Mouse (Mus musculus) MEL (cell line): ENCODE results near the gene Slc2a9. TPM values are rescaled to one million over a fixed set of nuclear protein-coding genes. Genes with fewer than 3 reads are reported as not detected.

Experiments
- DNase-seq: peaks from one replicate; pipeline ENCODE4 v3.0.0; 2011; ENCODE audit warnings: low read depth, low spot score
- H3K27ac ChIP-seq: 2 replicates; pipeline ENCODE4 v1.5.1; 2012; ENCODE audit warnings: low read depth, mild to moderate bottlenecking, control low read depth, low read length, moderate library complexity; ENCODE audit not compliant: control insufficient read depth
- H3K27me3 ChIP-seq, 2 experiments: fragments of 150-350 bp in 1 of 2; sonication (generic) in 1 of 2; 2 replicates each; pipeline ENCODE4 v1.6.1; 2012; ENCODE audit warnings: low read length in 2 of 2, mild to moderate bottlenecking in 2 of 2, improper control_type of control experiment in 1 of 2, moderate library complexity in 1 of 2; ENCODE audit not compliant: insufficient read depth in 2 of 2, control insufficient read depth in 1 of 2
- H3K36me3 ChIP-seq, 2 experiments: 2 replicates each; pipeline ENCODE4 v1.6.1; 2012 to 2014; ENCODE audit warnings: low read length in 2 of 2, improper control_type of control experiment in 1 of 2, inconsistent platforms in 1 of 2, mild to moderate bottlenecking in 1 of 2; ENCODE audit not compliant: insufficient read depth in 2 of 2, control insufficient read depth in 1 of 2
- H3K4me1 ChIP-seq, 2 experiments: fragments of 150-350 bp in 1 of 2; sonication (generic) in 1 of 2; 2 replicates each; pipeline ENCODE4 v1.6.1; 2012; ENCODE audit warnings: low read length in 2 of 2, improper control_type of control experiment in 1 of 2, mild to moderate bottlenecking in 1 of 2; ENCODE audit not compliant: insufficient read depth in 2 of 2, control insufficient read depth in 1 of 2
- H3K4me3 ChIP-seq, 2 experiments: fragments of 150-350 bp in 1 of 2; sonication (generic) in 1 of 2; 2 replicates each; pipeline ENCODE4 v1.5.1; 2012; ENCODE audit warnings: low read depth in 2 of 2, low read length in 2 of 2, mild to moderate bottlenecking in 2 of 2, moderate library complexity in 2 of 2, control low read depth in 1 of 2, improper control_type of control experiment in 1 of 2; ENCODE audit not compliant: control insufficient read depth in 1 of 2, insufficient read depth in 1 of 2
- H3K79me2 ChIP-seq: 2 replicates; pipeline ENCODE4 v1.6.1; 2012; ENCODE audit warnings: mild to moderate bottlenecking, low read length, moderate library complexity; ENCODE audit not compliant: control insufficient read depth, poor library complexity, insufficient read depth
- H3K9ac ChIP-seq: 2 replicates; pipeline ENCODE4 v1.6.1; 2012; ENCODE audit warnings: low read depth, mild to moderate bottlenecking, control low read depth, low read length, moderate library complexity; ENCODE audit not compliant: control insufficient read depth, poor library complexity, severe bottlenecking
- H3K9me3 ChIP-seq: fragments of 150-350 bp; sonication (generic); replicated peaks from 2 replicates; pipeline ENCODE4 v1.6.1; 2012; ENCODE audit warnings: mild to moderate bottlenecking, low read length, improper control_type of control experiment, moderate library complexity; ENCODE audit not compliant: insufficient read depth
- BHLHE40 ChIP-seq: IDR thresholded peaks from 2 replicates; pipeline ENCODE4 v1.6.1; 2012; ENCODE audit warnings: low read depth, mild to moderate bottlenecking, inconsistent platforms, low read length, improper control_type of control experiment, borderline replicate concordance
- CHD1 ChIP-seq: IDR thresholded peaks from 2 replicates; pipeline ENCODE4 v1.6.1; 2012; ENCODE audit warnings: low read depth, mild to moderate bottlenecking, inconsistent platforms, low read length, improper control_type of control experiment
- CHD2 ChIP-seq: IDR thresholded peaks from 2 replicates; pipeline ENCODE4 v1.6.1; 2011; ENCODE audit warnings: low read length, improper control_type of control experiment
- E2F4 ChIP-seq: IDR thresholded peaks from 2 replicates; pipeline ENCODE4 v1.6.1; 2011; ENCODE audit warnings: low read depth, low read length, improper control_type of control experiment, borderline replicate concordance
- EP300 ChIP-seq, 2 experiments: IDR thresholded peaks; 2 replicates each; pipeline ENCODE4 v1.6.1; 2011; ENCODE audit warnings: improper control_type of control experiment in 2 of 2, low read length in 2 of 2, low read depth in 1 of 2, mild to moderate bottlenecking in 1 of 2
- GABPA ChIP-seq: IDR thresholded peaks from 2 replicates; pipeline ENCODE4 v1.6.1; 2012; ENCODE audit warnings: low read depth, mild to moderate bottlenecking, inconsistent platforms, low read length, improper control_type of control experiment, moderate library complexity
- HCFC1 ChIP-seq: IDR thresholded peaks from 2 replicates; pipeline ENCODE4 v1.6.1; 2012; ENCODE audit warnings: low read depth, mild to moderate bottlenecking, inconsistent platforms, low read length, improper control_type of control experiment, moderate library complexity
- JUND ChIP-seq: IDR thresholded peaks from 2 replicates; pipeline ENCODE4 v1.6.1; 2011; ENCODE audit warnings: low read depth, mild to moderate bottlenecking, improper control_type of control experiment, low read length
- MAZ ChIP-seq: IDR thresholded peaks from 2 replicates; pipeline ENCODE4 v1.6.1; 2012; ENCODE audit warnings: low read depth, mild to moderate bottlenecking, inconsistent platforms, low read length, improper control_type of control experiment
- MEF2A ChIP-seq: IDR thresholded peaks from 2 replicates; pipeline ENCODE4 v1.6.1; 2014; ENCODE audit warnings: low read depth, mild to moderate bottlenecking, inconsistent platforms, low read length, improper control_type of control experiment; ENCODE audit not compliant: poor library complexity, insufficient replicate concordance, severe bottlenecking; ENCODE audit errors: extremely low read depth
- MYC ChIP-seq: IDR thresholded peaks from 2 replicates; pipeline ENCODE4 v1.6.1; 2011; ENCODE audit warnings: low read depth, mild to moderate bottlenecking, low read length, improper control_type of control experiment, moderate library complexity
- NELFE ChIP-seq: IDR thresholded peaks from 2 replicates; pipeline ENCODE4 v1.6.1; 2011; ENCODE audit warnings: low read depth, low read length, improper control_type of control experiment
- NRF1 ChIP-seq: IDR thresholded peaks from 2 replicates; pipeline ENCODE4 v1.6.1; 2014; ENCODE audit warnings: low read depth, mild to moderate bottlenecking, inconsistent platforms, low read length, improper control_type of control experiment, moderate library complexity; ENCODE audit not compliant: poor library complexity, insufficient read depth, severe bottlenecking
- POLR2A ChIP-seq, 2 experiments: IDR thresholded peaks; 2 replicates each; pipeline ENCODE4 v1.6.1; 2011 to 2012; ENCODE audit warnings: low read length in 2 of 2, mild to moderate bottlenecking in 2 of 2, control low read depth in 1 of 2, improper control_type of control experiment in 1 of 2, low read depth in 1 of 2, moderate library complexity in 1 of 2; ENCODE audit not compliant: control insufficient read depth in 1 of 2, insufficient read depth in 1 of 2, poor library complexity in 1 of 2
- POLR2AphosphoS2 ChIP-seq: IDR thresholded peaks from 2 replicates; pipeline ENCODE4 v1.6.1; 2011; ENCODE audit warnings: low read length, improper control_type of control experiment
- RCOR1 ChIP-seq: IDR thresholded peaks from 2 replicates; pipeline ENCODE4 v1.6.1; 2012; ENCODE audit warnings: low read depth, mild to moderate bottlenecking, inconsistent platforms, low read length, improper control_type of control experiment
- SIN3A ChIP-seq: IDR thresholded peaks from 2 replicates; pipeline ENCODE4 v1.6.1; 2012; ENCODE audit warnings: low read length, improper control_type of control experiment, inconsistent platforms
- TAL1 ChIP-seq: IDR thresholded peaks from 2 replicates; pipeline ENCODE4 v1.6.1; 2012; ENCODE audit warnings: mild to moderate bottlenecking, inconsistent platforms, low read length, moderate library complexity, mixed read lengths
- TBP ChIP-seq: IDR thresholded peaks from 2 replicates; pipeline ENCODE4 v1.8.0; 2011; ENCODE audit warnings: low read depth, low read length, improper control_type of control experiment
- UBTF ChIP-seq: IDR thresholded peaks from 2 replicates; pipeline ENCODE4 v1.6.1; 2012; ENCODE audit warnings: low read depth, mild to moderate bottlenecking, inconsistent platforms, low read length, improper control_type of control experiment, moderate library complexity, borderline replicate concordance; ENCODE audit not compliant: insufficient read depth
- USF1 ChIP-seq: IDR thresholded peaks from 2 replicates; pipeline ENCODE4 v1.6.1; 2014; ENCODE audit warnings: low read depth, mild to moderate bottlenecking, inconsistent platforms, low read length, improper control_type of control experiment, moderate library complexity
- ZKSCAN1 ChIP-seq: IDR thresholded peaks from 2 replicates; pipeline ENCODE4 v1.6.1; 2012; ENCODE audit warnings: low read depth, mild to moderate bottlenecking, inconsistent platforms, low read length, improper control_type of control experiment, moderate library complexity
- ZMIZ1 ChIP-seq: IDR thresholded peaks from 2 replicates; pipeline ENCODE4 v1.6.1; 2012; ENCODE audit warnings: low read depth, mild to moderate bottlenecking, inconsistent platforms, low read length, improper control_type of control experiment, moderate library complexity
- ZNF384 ChIP-seq: IDR thresholded peaks from 2 replicates; pipeline ENCODE4 v1.6.1; 2012; ENCODE audit warnings: low read depth, mild to moderate bottlenecking, inconsistent platforms, low read length, improper control_type of control experiment
- polyA plus RNA-seq, 2 experiments: library from polyadenylated mRNA; stranded (reverse) in 1 of 2; unstranded in 1 of 2; fragments of >175 nt in 1 of 2; fragments of >200 nt in 1 of 2; gene quantifications; 2 replicates each; pipeline versions ENCODE4 v1.2.1 to v1.2.4; 2012; ENCODE audit warnings: low replicate concordance in 2 of 2, low read depth in 1 of 2; ENCODE audit not compliant: insufficient read length in 2 of 2, insufficient read depth in 1 of 2, missing spikeins in 1 of 2
- total RNA-seq: library from RNA; depleted of rRNA; stranded (reverse); fragments of 300-350 nt; gene quantifications from 2 replicates; pipeline ENCODE4 v1.2.3, GENCODE M21; 2012

The Slc2a9 gene
- total and polyA plus RNA-seq, 3 experiments = 1.1 to 4.2 TPM; not detected in 1

DNA sequence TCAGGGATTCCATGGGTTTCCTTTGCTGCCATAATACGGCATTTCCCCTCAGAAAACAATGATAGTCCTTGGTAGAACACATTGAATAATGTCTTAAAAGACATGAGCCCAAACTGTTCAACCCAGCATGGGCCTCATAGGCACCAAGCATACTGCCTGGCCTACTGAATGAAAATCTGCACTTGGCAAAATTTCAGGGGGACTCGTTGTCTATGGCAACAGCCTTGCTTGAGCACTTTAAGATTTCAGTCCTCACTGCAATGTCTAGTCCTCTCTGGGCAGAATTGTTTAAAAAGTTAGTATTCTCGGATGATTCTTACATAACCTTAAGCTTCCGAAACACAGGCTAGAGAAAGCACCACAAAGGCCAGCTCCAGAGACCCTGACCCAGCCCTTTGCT lies 34.9 kb upstream of the Slc2a9 start:
- no peak overlapping the region for H3K27ac ChIP-seq
- DNase-seq = no peak
- no peaks in the 10 kb centered on the region for H3K79me2 ChIP-seq
- TF ChIP-seq CHD1 = no peak
- TF ChIP-seq CHD2 = no peak
- no peak for TF ChIP-seq JUND
- no peak for TF ChIP-seq ZNF384
- no peak for TF ChIP-seq UBTF
- no peaks in the 10 kb centered on the region for H3K4me1 ChIP-seq
- no peak overlapping the region for H3K4me3 ChIP-seq
- H3K9me3 ChIP-seq = no peaks in the 10 kb centered on the region
- H3K36me3 ChIP-seq = peaks cover 0 to 52% of the 10 kb centered on the region in 2 experiments; a peak in 2 of 4 replicates
- no peaks in the 10 kb centered on the region for H3K27me3 ChIP-seq
- H3K9ac ChIP-seq = no peak overlapping the region

DNA sequence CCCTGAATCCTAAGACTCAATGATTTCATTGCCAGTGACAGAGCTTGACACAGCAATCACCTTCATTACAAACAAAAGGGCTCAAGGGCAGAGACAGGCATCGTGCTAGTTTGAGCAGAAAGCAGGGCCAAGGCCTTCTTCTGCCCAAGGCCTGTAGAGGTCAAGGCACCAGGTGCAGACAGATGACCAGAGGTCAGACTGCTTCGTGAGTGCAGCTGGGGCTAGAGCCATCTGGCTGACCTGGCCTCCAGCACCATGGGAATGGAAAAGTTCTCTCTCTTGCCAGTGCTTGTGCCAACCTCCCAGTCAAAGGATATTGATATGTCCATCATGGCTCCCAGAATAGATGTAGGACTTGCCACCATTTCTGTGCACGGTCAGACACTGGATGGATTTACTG lies 33.9 kb upstream of the Slc2a9 start:
- Histone ChIP-seq H3K9ac (no peak overlapping the region), H3K4me3 (no peak overlapping the region), H3K27ac (no peak overlapping the region), H3K79me2 (no peaks in the 10 kb centered on the region), H3K9me3 (no peaks in the 10 kb centered on the region), H3K4me1 (no peaks in the 10 kb centered on the region), H3K36me3 (peaks cover 0 to 54% of the 10 kb centered on the region in 2 experiments; a peak in 2 of 4 replicates), H3K27me3 (no peaks in the 10 kb centered on the region)
- no peak for TF ChIP-seq TAL1
- TF ChIP-seq ZKSCAN1 = no peak
- TF ChIP-seq POLR2A (IDR thresholded peaks at IDR 0.05; ENCODE audit: control insufficient read depth in 1 of 2, insufficient read depth in 1 of 2, low read depth in 1 of 2, low read length in 2 of 2, poor library complexity in 1 of 2) = no peak
- no peak for TF ChIP-seq GABPA
- TF ChIP-seq CHD1 = no peak
- TF ChIP-seq UBTF = no peak
- no peak for TF ChIP-seq MEF2A
- TF ChIP-seq EP300 (IDR thresholded peaks at IDR 0.05; ENCODE audit: low read depth in 1 of 2, low read length in 2 of 2) = no peak
- no peak for TF ChIP-seq SIN3A
- DNase-seq = no peak

DNA sequence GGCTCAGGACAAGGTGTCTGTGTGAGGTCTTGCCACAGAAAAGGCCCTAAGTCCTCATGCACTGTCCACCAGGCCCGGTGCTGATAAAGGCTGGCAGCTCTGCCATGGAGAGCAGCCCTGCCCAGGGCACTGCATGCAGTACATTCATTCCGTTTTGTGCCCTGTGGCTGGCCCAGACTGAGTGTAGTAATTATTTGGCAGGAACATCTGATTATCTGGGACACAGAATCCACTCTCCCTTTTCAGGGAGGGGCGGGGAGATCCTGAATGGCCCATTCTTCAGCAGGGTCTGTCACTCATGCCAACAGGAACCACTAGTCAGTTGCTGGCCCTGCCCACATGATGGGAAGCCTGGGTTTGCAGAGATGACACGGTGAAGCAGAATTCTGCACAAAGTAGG lies 29.1 kb upstream of the Slc2a9 start:
- Histone ChIP-seq H3K4me3 (no peak overlapping the region), H3K79me2 (no peaks in the 10 kb centered on the region), H3K36me3 (peaks cover 0 to 40% of the 10 kb centered on the region in 2 experiments; a peak in 2 of 4 replicates), H3K27ac (no peak overlapping the region), H3K4me1 (no peaks in the 10 kb centered on the region), H3K9me3 (no peaks in the 10 kb centered on the region), H3K9ac (no peak overlapping the region), H3K27me3 (no peaks in the 10 kb centered on the region)
- no peak for DNase-seq
- no peak for TF ChIP-seq TBP
- no peak for TF ChIP-seq MYC
- TF ChIP-seq CHD1 = no peak
- no peak for TF ChIP-seq NELFE
- no peak for TF ChIP-seq EP300 (IDR thresholded peaks at IDR 0.05; ENCODE audit: low read depth in 1 of 2, low read length in 2 of 2)
- no peak for TF ChIP-seq SIN3A
- no peak for TF ChIP-seq HCFC1
- no peak for TF ChIP-seq TAL1
- TF ChIP-seq UBTF = no peak
- TF ChIP-seq ZNF384 = no peak
- no peak for TF ChIP-seq NRF1
- no peak for TF ChIP-seq E2F4
- TF ChIP-seq ZMIZ1 = no peak
- no peak for TF ChIP-seq RCOR1
- no peak for TF ChIP-seq BHLHE40
- no peak for TF ChIP-seq POLR2AphosphoS2
- no peak for TF ChIP-seq MAZ
- TF ChIP-seq USF1 = no peak
